Mouse (Mus musculus) testis, adult 2 months (tissue): ENCODE measurements at regions not wholly inside any gene's neighbourhood (a gene's known extent, or its start where the extent isn't known, plus 50 kb on each side); places are given as distances from the start of the nearest gene placed in this dataset.

ENCODE experiments used
- CTCF ChIP-seq: fragments of 200-500 bp; IDR thresholded peaks from 2 replicates; pipeline ENCODE4 v1.5.1; 2012; ENCODE audit warnings: low read depth, mild to moderate bottlenecking, inconsistent platforms, low read length, moderate library complexity; ENCODE audit not compliant: control insufficient read depth, insufficient read depth, insufficient replicate concordance
- POLR2A ChIP-seq: fragments of 200-500 bp; IDR thresholded peaks from 2 replicates; pipeline ENCODE4 v1.6.1; 2012; ENCODE audit warnings: low read depth, mild to moderate bottlenecking, inconsistent platforms, low read length, moderate library complexity; ENCODE audit not compliant: control insufficient read depth

DNA sequence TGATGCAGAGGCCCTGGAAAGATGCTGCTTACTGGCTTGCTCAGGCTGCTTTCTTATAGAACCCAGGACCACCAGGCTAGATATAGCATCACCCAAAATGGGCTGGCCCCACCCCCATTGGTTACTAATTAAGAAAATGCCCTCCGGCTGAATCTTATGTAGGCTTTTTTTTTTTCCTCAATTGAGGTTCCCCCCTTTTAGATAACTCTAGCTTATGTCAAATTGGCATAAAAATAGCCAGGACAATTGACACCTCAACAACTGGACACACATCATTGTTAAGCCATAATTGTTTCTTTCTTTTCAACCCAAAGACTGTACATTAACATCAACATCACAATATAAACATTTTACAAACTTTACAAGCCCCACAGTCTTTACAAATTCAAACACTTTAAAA lies 630.8 kb upstream of the Adam5 start:
- TF ChIP-seq POLR2A (no peak), CTCF (no peak)
